Mouse (Mus musculus) heart, postnatal 36 days (tissue): ENCODE results near the gene Gpx4. TPM values are rescaled to one million over a fixed set of nuclear protein-coding genes. Genes with fewer than 3 reads are reported as not detected.
"Not testable (repeated sequence)": the region's sequence is repeated elsewhere in the genome, so short reads cannot be mapped to it uniquely, and the experiment has no call there.

Experiments used
- DNase-seq, 2 experiments: peaks; one replicate each; pipeline ENCODE4 v3.0.0; 2021 to 2022
- intact Hi-C: fragments of 180-260 bp; cut with DNase I; formaldehyde crosslinking; loops from one replicate; pipeline ENCODE4 v1.15.1; 2025
- total RNA-seq, 2 experiments: library from RNA; stranded (reverse); gene quantifications; 2 replicates each; pipeline ENCODE4 v1.2.3; 2021

The Gpx4 gene
- total RNA-seq, 2 experiments from 2014 or later = 863 to 871 TPM

DNA sequence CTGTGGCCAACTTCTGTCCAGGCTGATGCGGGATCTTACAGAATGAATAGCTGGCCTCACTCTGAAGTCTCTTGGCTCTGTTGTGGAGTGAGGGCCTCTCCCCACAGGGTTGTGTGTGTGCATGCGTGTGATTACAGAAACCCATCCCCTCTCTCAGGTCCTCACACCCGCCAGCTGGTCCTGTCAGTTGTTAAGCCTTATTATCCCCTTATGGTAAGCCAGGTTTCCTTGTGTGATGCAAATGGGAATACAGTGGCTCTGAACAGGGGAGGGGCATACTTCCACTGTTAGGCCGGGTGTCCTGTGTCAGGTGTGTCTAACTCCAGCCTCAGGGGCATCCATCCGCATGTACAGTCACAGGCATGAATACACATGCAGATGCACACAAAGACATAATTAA lies 1.2 kb upstream of the Gpx4 start:
- no peak for DNase-seq
- intact Hi-C loops = no loop called here

GRCm38 (mm10) chr10:80048396-80048795 lies 1.4 kb downstream of the Gpx4 start:
- intact Hi-C loops = no loop called here
- no peak for DNase-seq

DNA sequence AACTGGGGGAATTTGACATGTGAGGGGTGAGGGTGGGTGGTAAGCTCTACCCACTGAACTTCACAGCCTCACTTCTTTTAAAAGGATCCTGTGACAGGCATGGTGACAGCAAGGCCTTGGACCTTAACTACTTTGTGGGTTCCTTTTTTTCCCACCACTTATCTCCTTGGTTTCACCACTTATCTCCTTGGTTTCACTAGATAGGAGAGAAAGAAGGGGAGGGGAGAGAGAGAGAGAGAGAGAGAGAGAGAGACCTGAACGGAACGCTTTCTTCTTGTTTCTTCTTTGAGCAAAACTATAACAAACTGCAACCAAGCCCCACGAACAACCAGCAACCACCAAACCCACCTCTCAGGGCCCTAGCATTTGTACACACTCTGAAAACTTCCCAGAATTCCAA lies 1.9 kb downstream of the Gpx4 start:
- intact Hi-C loops = no loop called here
- DNase-seq = no peak

- intact Hi-C loops = no loop called here
- DNase-seq = no peak
Measured at GRCm38 (mm10) chr10:80050244-80050643, 3.3 kb downstream of the Gpx4 start.

- intact Hi-C loops = no loop called here
Measured at GRCm38 (mm10) chr10:80050885-80051617, 4.1 kb downstream of the Gpx4 start.

GRCm38 (mm10) chr10:80051618-80052373 lies 4.8 kb downstream of the Gpx4 start:
- DNase-seq = peak; percentile 43 to 58
- intact Hi-C loops = no loop called here

More at GRCm38 (mm10) chr10:80050885-80051617, 4.1 kb downstream of the Gpx4 start:
- no peak for DNase-seq

- intact Hi-C loops = no loop called here
- DNase-seq = no peak
Measured at GRCm38 (mm10) chr10:80052374-80052764, 5.4 kb downstream of the Gpx4 start.

DNA sequence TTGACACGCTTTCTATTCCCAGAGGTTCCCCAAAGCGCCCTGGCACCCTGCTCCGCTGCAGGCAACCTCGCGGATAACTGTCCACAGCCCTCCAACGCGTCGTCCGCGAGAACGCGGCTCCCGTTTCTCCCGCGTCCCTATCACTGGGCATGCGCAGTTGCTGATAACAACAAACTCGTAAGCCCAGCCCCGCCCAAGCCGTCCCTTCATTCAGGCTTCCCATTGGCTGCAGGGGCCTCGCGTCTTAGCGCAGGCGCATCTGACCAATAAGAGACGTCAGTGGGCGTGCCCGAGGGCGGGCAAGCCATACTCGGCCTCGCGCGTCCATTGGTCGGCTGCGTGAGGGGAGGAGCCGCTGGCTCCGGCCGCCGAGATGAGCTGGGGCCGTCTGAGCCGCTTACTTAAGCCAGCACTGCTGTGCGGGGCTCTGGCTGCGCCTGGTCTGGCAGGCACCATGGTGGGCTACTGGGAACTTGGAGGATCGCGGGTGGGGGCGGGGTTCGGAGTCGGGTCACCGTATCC lies 6.4 kb downstream of the Gpx4 start:
- peak; percentile 99 for DNase-seq
- intact Hi-C loops = no loop called here

GRCm38 (mm10) chr10:80053831-80054815 lies 7.2 kb downstream of the Gpx4 start:
- intact Hi-C loops = loop anchor here (1.0 kb wide), 1 partner anchor 60 kb away; no protein-coding TSS in a partner anchor
- peak; percentile 73 to 82 for DNase-seq

- DNase-seq = not testable (repeated sequence)
- intact Hi-C loops = loop anchor here (1.0 kb wide), 1 partner anchor 59 kb away; no protein-coding TSS in a partner anchor
Measured at GRCm38 (mm10) chr10:80054911-80055310, 7.9 kb downstream of the Gpx4 start.

DNA sequence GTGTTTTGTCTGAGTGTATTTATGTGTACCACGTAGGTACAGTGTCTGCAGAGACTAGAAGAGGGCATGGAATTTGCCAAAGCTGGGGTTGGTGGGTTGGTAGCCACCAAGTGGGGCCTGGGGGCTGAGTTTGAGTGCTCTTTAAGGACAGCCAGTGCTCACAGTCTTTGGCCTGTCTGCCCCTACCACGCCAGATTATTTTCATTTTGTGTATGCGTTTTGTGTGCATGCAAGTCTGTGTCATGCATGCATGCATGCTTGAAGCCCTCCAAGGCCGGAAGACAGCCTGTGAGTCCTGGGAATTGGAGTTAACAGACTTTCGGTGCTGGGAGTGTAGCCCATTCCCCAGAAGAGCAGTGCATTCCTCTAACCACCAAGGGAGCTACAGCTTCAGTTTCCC lies 8.4 kb downstream of the Gpx4 start:
- no peak for DNase-seq
- intact Hi-C loops = no loop called here

GRCm38 (mm10) chr10:80055891-80056290 lies 8.9 kb downstream of the Gpx4 start:
- intact Hi-C loops = no loop called here
- DNase-seq = no peak

- intact Hi-C loops = no loop called here
Measured at GRCm38 (mm10) chr10:80056506-80056905, 9.5 kb downstream of the Gpx4 start.

GRCm38 (mm10) chr10:80056976-80057682 lies 10.2 kb downstream of the Gpx4 start:
- intact Hi-C loops = no loop called here
- no peak for DNase-seq

More at GRCm38 (mm10) chr10:80056506-80056905, 9.5 kb downstream of the Gpx4 start:
- DNase-seq = no peak

DNA sequence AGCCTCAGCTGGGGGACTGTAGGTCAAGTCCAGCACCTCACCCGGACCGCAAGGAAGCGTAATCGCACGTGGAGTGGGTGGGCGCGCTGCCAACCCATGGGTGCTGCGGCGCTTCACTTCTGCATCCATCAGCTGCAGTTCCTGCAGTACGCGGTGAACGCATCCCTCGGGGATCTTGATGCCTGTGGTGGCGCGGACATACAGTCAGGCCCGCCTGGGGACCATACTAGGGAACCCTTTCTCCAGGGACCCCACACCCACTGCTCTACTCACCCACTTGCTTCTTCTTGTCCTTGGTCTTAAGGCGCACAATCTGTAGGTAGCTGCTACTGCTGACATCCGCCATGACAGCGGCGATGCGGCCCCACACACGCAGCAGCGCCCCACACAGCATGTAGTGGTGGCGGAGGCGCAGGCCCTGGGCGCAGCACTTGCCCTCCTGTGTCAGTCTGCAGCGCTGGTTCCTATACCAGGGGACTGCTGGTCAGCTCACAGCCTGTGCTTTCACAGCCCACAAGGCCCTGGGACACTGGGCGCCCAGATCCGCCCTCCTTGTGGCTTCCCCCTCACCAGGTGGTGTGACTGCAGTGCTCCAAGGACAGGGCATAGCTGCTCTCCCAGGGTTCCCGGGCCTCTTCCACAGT lies 10.8 kb downstream of the Gpx4 start:
- no peak for DNase-seq
- intact Hi-C loops = no loop called here

- DNase-seq = no peak
- intact Hi-C loops = no loop called here
Measured at GRCm38 (mm10) chr10:80063104-80063503, 16.1 kb downstream of the Gpx4 start.

DNA sequence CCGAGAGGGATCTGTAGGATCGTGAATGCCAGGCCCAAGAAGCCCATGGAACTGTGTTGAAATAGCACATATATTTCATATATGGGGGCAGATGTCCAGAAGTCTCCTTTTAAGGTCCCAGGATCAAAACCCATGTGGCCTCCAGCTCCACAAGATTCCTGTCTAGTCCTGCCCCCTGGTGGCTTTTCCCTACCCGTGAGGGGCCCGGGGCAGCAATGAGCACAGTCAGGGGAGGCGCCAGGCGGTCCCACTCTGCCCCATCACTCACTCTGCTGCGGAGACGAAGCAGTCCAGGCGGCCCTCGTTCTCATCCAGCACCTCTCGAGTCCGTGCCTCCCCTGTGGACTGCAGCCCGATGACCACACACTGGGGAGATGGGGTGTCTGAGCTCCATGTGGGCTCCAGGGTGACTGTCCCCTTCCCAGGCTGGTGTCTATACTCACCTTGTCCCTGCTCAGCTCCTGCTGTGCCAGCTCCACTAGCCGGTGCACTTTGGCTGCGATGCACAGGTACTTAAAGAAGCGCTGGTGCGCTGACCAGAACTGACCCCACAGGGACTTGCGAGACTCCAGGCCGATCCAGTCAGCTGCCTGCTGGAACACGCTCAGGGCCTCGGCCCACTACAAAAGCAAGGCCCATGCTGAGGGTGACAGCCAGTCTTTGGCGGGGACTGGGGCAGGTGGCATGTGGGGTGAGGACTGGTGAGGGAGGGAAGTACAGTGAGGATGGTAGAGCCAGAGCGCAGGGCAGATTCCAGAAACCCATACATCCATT lies 17.1 kb downstream of the Gpx4 start:
- intact Hi-C loops = no loop called here

GRCm38 (mm10) chr10:80069251-80069650 lies 22.3 kb downstream of the Gpx4 start:
- DNase-seq = no peak
- intact Hi-C loops = no loop called here

More for the DNA sequence above, 17.1 kb downstream of the Gpx4 start:
- DNase-seq = no peak
